Mouse (Mus musculus) cortical plate, adult 2 months (tissue): Measurements from ENCODE around the gene Foxn3.

ENCODE experiments used
- CTCF ChIP-seq: fragments of 200-500 bp; IDR thresholded peaks from 2 replicates; pipeline ENCODE4 v1.5.1; 2011; ENCODE audit warnings: mild to moderate bottlenecking, control low read depth, low read length; ENCODE audit not compliant: insufficient read depth; ENCODE audit errors: extremely low read depth
- POLR2A ChIP-seq: fragments of 200-500 bp; IDR thresholded peaks from 2 replicates; pipeline ENCODE4 v1.6.1; 2011; ENCODE audit warnings: mild to moderate bottlenecking, low read length, control low read depth; ENCODE audit not compliant: insufficient read depth; ENCODE audit errors: extremely low read depth

DNA sequence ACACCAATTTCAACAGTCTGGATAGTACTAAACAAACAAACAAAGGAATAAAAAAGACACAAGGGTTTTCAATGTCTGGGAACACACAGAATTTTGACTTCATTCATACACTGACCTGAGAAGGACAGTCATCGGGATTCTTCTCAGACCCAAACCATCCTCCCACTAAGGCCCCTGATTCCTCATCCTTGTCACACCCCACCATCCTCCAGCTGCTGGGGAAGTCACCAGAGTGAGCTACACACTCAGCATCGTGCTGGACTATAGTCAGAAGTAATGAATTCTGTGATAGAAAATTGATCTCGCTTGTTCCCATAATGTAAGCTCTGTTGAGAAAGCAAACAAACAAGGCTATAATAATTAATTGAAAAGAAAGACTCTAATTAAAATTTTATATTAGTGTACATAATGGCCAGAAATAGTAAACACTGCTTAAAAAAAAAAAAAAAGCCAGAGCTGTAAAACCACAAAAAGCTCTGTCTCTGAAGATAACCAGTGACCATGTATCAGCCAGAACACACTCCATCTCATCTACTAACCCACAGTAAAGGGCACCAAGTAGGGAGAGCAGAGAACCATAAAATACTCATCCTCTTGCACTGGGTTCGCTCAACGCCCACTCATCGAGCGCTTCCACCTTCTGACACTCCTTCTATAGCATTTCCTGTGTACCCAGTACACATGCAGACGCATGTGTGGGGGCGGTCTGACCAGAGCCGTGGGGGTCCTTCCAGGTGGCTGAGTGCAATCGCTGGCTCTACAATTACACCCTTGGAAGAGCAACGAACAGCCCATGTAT lies 241.6 kb downstream of the Foxn3 start:
- TF ChIP-seq CTCF (no peak), POLR2A (no peak)
